Mouse (Mus musculus) frontal cortex, postnatal 14 days (tissue): ENCODE data around the gene Gbgt1.
A peak's percentile ranks its signal among the peaks of the same experiment; 100 is the strongest.

Experiments used
- DNase-seq, 2 experiments: peaks; one replicate each; pipeline ENCODE4 v3.0.0; 2022; ENCODE audit warnings: low spot score in 2 of 2

The Gbgt1 gene

DNA sequence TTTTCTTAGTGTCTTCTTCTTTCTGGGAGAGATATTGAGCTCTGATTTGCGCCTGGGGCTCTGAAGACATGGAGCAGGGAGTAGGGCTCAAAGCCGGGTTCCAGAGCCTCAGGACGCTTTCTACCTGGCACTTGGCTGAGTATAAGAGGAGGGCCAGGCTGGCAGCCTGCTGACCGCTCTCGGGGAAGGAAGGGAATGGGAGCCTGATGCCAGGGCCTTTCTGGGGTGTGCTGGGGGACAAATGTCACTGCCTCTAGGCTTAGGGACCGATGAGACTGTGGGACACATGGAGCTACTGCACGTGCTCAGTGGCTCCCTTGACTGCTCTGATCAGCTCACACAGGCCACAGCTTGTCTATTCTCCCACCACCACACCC, 31.7 kb downstream of the Gbgt1 start:
- no peak for DNase-seq

DNA sequence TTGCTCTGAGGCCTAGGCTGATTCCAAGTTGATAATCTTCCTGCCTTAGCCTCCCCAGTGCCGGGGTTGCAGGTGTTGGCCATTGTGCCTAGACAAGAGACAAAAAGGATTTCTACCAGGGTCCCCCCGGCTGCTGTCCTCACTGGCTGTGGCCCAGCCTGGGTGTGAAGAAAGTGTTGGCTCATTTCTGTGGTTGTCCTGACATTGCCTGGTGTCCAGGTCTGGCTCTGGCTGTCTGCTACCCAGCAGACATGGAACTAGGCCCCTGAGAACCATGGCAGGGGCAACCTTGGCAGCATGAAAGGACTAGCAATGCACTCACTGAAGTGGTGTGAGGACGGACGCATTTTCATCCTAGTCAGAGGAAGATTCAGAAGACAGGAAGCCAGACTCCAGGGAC, 33.2 kb downstream of the Gbgt1 start:
- no peak for DNase-seq

- DNase-seq = no peak
These were observed 33.6 kb downstream of the Gbgt1 start for GRCm38 (mm10) chr2:28530311-28530710.

GRCm38 (mm10) chr2:28532938-28533771, 36.5 kb downstream of the Gbgt1 start:
- DNase-seq = peak; percentile 77

DNA sequence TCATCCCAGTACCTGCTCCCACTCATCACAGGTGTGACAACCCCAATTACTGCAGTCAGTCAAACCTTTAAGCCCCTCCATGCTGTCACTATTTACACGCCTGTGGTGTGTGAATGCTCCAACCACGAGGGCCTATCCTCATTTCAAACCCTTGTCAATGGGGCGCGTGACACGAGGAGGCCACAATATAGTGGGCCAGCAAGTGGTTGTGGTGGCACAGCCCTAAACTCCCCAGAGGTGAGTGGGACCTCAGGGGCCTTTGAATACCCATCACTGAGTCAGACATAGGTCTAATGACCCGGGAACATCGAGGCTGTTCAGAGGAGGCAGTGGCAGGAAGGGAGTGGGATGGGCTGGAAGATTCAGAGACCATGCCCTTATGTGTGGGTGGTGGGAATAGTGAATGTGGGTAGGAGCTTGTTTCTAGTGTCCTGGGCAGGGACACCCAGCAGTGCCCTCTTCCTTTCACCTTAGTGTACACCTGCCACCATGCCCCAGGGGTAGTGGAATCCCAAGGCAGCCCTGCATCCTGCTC, 37.3 kb downstream of the Gbgt1 start:
- no peak for DNase-seq

DNA sequence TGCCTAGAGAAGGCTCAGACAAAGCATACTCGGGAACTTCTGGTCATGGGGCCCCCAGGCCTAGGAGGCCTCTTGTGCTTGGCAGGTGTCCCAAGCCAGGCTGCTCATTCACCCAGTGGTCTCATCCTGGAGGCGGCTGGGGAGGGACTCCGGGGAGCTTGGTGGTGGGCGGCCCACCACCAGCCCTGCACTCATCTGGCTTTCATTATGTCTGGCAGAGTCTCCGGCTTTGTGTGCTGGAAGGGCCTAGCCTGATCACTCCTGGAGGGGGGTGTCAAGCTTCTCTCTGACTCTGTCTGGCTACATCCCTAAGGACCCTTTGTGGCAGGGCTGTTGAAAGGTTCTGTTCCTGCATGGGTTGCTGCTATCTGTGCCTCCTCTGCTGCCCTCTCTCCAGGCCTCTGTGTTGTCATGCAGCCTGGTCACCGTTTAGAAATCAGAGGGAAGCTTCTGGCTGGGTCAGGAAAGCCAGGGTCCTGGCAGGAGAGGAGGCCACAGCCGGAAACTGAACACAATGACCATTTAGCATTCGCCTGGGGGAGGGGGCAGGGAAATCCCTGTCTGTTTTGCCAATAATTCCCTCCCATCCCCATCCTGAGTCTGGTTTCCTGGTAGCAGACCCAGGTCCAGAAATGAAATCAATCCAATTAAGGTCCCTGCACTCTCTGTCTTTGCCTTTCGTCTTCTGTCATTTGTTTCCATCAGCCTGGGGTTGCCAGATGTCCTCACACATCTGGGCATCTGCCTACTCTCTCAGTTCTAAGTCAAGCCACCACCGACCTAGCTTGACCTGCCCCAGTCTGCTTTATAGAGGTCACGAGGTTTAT, 38.0 kb downstream of the Gbgt1 start:
- DNase-seq = no peak

- no peak for DNase-seq
These were observed 38.5 kb downstream of the Gbgt1 start for GRCm38 (mm10) chr2:28535263-28535540.

DNA sequence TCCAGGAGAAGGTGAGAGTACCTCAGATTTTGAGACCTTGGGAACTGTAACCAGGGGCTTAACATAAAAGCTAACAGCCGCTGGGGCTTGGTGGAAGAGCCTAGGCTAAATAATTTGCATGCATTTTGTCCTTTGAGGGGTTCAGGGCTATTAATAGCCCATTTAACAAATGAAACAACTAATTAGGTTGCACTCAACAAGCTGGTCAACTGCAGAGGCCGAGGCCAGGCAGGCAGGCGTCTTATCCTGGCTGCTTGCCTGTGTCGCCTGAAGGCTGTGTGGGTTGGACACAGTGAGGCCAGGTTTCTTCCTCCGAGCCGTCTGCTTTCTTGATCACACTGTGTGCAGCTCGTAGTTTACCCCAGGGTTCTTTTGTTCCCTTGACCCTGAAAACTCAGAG, 39.0 kb downstream of the Gbgt1 start:
- DNase-seq = no peak

GRCm38 (mm10) chr2:28536166-28536565, 39.5 kb downstream of the Gbgt1 start:
- DNase-seq = no peak

- DNase-seq = no peak
These were observed 40.3 kb downstream of the Gbgt1 start for GRCm38 (mm10) chr2:28536766-28537633.

- no peak for DNase-seq
These were observed 40.9 kb downstream of the Gbgt1 start for GRCm38 (mm10) chr2:28537634-28537920.

DNA sequence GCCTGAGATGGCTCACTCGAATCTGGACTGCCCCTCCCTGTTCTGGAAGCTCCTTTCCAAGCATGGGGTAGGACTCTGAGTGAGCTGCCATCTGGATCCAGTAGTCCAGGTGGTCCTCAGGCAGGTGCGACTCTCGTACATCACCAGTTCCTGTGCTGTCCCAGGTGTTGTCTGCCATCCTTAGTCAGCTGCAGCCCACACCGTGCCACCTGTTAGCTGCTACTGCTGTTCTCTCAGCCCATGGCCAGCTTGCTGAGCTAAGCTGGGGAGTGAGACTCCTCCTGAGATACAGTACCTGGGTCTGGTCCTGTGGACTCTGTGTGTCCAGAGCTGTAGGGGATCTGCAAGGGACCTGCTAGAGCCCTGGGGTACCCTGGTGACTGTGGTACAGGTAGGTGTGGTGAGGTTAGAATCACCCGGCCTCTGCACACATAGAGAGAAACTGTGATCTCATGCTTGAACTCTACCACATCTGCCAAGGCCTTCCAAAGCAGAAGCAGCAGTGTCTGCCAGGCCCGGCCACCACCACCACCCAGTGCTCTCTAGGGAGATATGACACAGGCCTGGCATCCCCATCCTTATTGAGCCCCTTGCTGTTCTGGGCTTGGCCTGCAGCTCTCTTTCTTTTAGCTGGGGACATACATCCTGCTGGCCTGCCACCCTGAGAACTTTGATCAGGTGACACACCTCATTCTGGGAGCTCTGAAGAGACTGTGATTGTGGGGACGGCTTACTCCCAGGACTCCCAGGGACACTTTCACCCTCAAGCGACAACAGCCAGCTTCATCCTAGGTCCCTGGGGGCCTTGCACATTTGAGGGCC, 41.5 kb downstream of the Gbgt1 start:
- no peak for DNase-seq

DNA sequence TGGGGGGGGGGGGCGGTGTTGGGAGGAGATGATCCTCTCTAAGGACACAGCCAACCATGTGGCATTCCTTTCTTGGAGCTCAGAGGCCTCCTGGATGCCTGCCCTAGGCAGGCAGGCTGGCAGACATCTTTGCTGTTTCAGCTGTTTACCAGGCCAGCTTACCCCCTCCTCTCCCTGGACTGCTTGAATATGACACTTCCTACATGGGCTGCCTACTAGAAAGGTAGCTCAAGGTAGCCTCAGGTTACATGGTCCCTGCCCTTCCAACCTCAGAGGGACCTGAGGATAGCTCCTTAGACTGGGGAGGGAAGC, 42.1 kb downstream of the Gbgt1 start:
- no peak for DNase-seq

- peak in 1 of 2 experiments; percentile 69 for DNase-seq
These were observed 42.5 kb downstream of the Gbgt1 start for GRCm38 (mm10) chr2:28539206-28539605.

GRCm38 (mm10) chr2:28539949-28540348, 43.3 kb downstream of the Gbgt1 start:
- DNase-seq = no peak

- no peak for DNase-seq
These were observed 44.0 kb downstream of the Gbgt1 start for GRCm38 (mm10) chr2:28540587-28541227.

GRCm38 (mm10) chr2:28543894-28544293, 47.2 kb downstream of the Gbgt1 start:
- DNase-seq = no peak

GRCm38 (mm10) chr2:28545976-28546375, 49.3 kb downstream of the Gbgt1 start:
- DNase-seq = no peak

- no peak for DNase-seq
These were observed 49.9 kb downstream of the Gbgt1 start for GRCm38 (mm10) chr2:28546560-28546959.

DNA sequence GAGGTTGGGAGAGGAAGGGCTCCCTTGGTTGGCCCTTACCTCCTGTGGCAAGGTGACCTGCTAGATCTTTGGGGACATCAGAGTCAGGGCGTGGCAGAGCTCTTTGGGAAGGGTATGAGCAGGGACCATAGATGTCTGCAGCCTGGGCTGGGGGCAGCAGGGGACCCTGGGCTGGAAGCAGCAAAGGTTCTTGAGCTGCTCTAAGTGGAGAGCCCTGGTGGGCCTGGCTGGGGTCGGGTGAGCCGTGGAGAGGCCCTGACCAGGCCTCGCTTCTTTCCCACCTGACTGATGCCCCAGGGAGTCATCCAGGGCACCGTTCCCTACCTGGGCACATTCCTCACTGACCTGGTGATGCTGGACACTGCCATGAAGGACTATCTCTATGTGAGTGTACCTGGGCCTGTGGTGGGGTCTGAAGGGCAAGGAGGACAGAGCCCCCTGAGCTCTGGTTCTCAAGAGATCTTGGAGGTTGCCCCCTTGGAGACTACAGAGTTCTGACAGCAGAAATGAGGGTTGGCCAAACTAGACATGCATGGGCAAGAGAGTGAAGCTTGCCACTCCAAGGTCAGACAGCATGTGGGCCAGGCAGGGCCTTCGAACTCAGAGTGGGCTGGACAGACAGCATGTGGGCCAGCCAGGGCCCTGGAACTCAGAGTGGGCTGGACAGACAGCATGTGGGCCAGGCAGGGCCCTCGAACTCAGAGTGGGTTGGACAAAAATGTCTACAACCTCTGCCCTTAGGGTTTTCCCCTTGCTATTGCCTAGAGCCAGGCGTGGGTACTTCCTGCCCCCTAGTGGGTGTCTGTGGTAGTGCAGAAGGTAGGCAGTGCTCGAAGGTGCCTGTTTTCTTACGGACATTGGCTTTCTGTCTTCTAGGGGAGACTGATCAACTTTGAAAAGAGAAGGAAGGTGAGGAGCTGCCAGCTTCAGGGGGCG, 50.8 kb downstream of the Gbgt1 start:
- DNase-seq = peak in 1 of 2 experiments; percentile 80
